In the genomic region with DNA sequence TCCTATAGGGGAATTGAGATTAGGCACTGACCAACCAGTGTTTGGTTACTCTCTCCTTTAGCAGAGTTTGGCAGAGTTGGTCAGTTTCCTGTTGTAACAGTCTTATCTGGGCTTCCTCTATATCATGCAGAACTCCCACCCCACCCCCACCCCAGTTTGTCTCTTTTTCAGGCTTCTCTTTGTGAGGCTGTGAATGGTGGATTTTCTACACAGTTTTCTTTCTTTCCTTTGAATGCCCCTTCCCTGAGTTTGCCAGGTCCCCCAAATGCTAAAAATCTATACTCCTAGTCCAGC, we compare ENCODE assay signal across 14 mouse cellular contexts.
DNase-seq lines count a peak whose midpoint lies in the region; ATAC-seq lines count a peak whose summit lies in the region.
"Had no signal": no experiment of that assay in that cellular context is flagged by ENCODE, and none has a peak within 500 bp of the region (broad histone marks: within the 10 kb centered on the region; RNA-seq: fewer than 3 reads in every experiment).

No protein-coding gene starts in this region.

- H3K27me3 ChIP-seq in heart, embryonic 13.5 days (replicated peaks), result no peaks in the 10 kb centered on the region
- no peaks in the 10 kb centered on the region for H3K27me3 ChIP-seq in lung, embryonic 15.5 days
- H3K27me3 ChIP-seq in embryonic facial prominence, embryonic 14.5 days (replicated peaks; ENCODE audit: control insufficient read depth, insufficient read depth, low read length), result no peaks in the 10 kb centered on the region
- no peaks in the 10 kb centered on the region for H3K27me3 ChIP-seq in stomach, embryonic 15.5 days (replicated peaks)
- H3K27me3 ChIP-seq: CH12.LX had no signal

- no peak overlapping the region for H3K9ac ChIP-seq in heart, embryonic 13.5 days
- no peak overlapping the region for H3K9ac ChIP-seq in lung, embryonic 15.5 days
- H3K9ac ChIP-seq in embryonic facial prominence, embryonic 14.5 days (ENCODE audit: low read depth, low read length), result no peak overlapping the region
- no peak overlapping the region for H3K9ac ChIP-seq in stomach, embryonic 15.5 days

- no peak for ATAC-seq in heart, embryonic 13.5 days (ENCODE audit: extremely low read depth, insufficient number of reproducible peaks, low FRiP score, low TSS enrichment)
- ATAC-seq in lung, embryonic 15.5 days (ENCODE audit: borderline replicate concordance, extremely low read depth, low FRiP score, low TSS enrichment), result peak; percentile 28
- ATAC-seq in embryonic facial prominence, embryonic 14.5 days (ENCODE audit: low read depth), result no peak
- 0 out of 2 replicates have a peak, but pooled peaks have one; percentile 8 for ATAC-seq in stomach, embryonic 15.5 days (ENCODE audit: insufficient read depth, low FRiP score, low read depth)
- ATAC-seq: forebrain, embryonic 16.5 days had no signal

- no peak for DNase-seq in heart, postnatal 4 days
- no peak for DNase-seq in lung, adult 18-20 months
- DNase-seq in embryonic facial prominence, embryonic 14.5 days (ENCODE audit: low spot score), result no peak
- DNase-seq in thymus, postnatal 10 days (ENCODE audit: low spot score in 2 of 2), result no peak
- no peak for DNase-seq in adrenal gland, adult 18-20 months (ENCODE audit: low spot score in 2 of 2)
- DNase-seq: cerebellum, postnatal 36 days; layer of hippocampus, adult 9-11 months; left cerebral cortex, postnatal 4 days; thymus, postnatal 14 days had no signal

- H3K27ac ChIP-seq in heart, embryonic 13.5 days (replicated peaks), result no peak overlapping the region; the same call in 1 of the 2 replicates
- H3K27ac ChIP-seq in lung, embryonic 15.5 days, result peak overlapping the region; percentile 82
- 0 out of 2 replicates have a peak overlapping the region, but pooled peaks have one; percentile 2 for H3K27ac ChIP-seq in embryonic facial prominence, embryonic 14.5 days (replicated peaks; ENCODE audit: low read depth, low read length)
- peak overlapping the region; percentile 75; the same call in 1 of the 2 replicates for H3K27ac ChIP-seq in stomach, embryonic 15.5 days

- peaks cover 58% of the 10 kb centered on the region for H3K4me1 ChIP-seq in heart, embryonic 13.5 days
- peaks cover 65% of the 10 kb centered on the region for H3K4me1 ChIP-seq in lung, embryonic 15.5 days
- peaks cover 27% of the 10 kb centered on the region for H3K4me1 ChIP-seq in embryonic facial prominence, embryonic 14.5 days (ENCODE audit: control insufficient read depth, insufficient read depth, low read length)
- H3K4me1 ChIP-seq in stomach, embryonic 15.5 days, result peaks cover 39% of the 10 kb centered on the region

- H3K36me3 ChIP-seq in heart, embryonic 13.5 days, result no peaks in the 10 kb centered on the region
- no peaks in the 10 kb centered on the region for H3K36me3 ChIP-seq in lung, embryonic 15.5 days
- H3K36me3 ChIP-seq in embryonic facial prominence, embryonic 14.5 days (ENCODE audit: control insufficient read depth, insufficient read depth, low read length), result no peaks in the 10 kb centered on the region
- H3K36me3 ChIP-seq in stomach, embryonic 15.5 days, result no peaks in the 10 kb centered on the region

- no peaks in the 10 kb centered on the region for H3K9me3 ChIP-seq in heart, embryonic 13.5 days
- no peaks in the 10 kb centered on the region for H3K9me3 ChIP-seq in lung, embryonic 15.5 days
- H3K9me3 ChIP-seq in embryonic facial prominence, embryonic 14.5 days (ENCODE audit: control insufficient read depth, low read length), result no peaks in the 10 kb centered on the region
- H3K9me3 ChIP-seq in stomach, embryonic 15.5 days, result no peaks in the 10 kb centered on the region

- peak overlapping the region; percentile 7; the same call in 1 of the 2 replicates for H3K4me2 ChIP-seq in heart, embryonic 13.5 days
- H3K4me2 ChIP-seq in lung, embryonic 15.5 days, result peak overlapping the region; percentile 27; the same call in 1 of the 2 replicates
- no peak overlapping the region for H3K4me2 ChIP-seq in embryonic facial prominence, embryonic 14.5 days (ENCODE audit: low read depth, low read length)
- no peak overlapping the region for H3K4me2 ChIP-seq in stomach, embryonic 15.5 days

- H3K4me3 ChIP-seq in heart, embryonic 13.5 days, result no peak overlapping the region
- H3K4me3 ChIP-seq in lung, embryonic 15.5 days, result no peak overlapping the region
- H3K4me3 ChIP-seq in embryonic facial prominence, embryonic 14.5 days (ENCODE audit: low read depth, low read length), result no peak overlapping the region
- no peak overlapping the region for H3K4me3 ChIP-seq in stomach, embryonic 15.5 days (replicated peaks)

Comparison
In these comparisons a context has a peak if more than half of its experiments do, and no peak if none do; other contexts are left out.
1. ATAC-seq: peak in lung, embryonic 15.5 days (single experiment) and stomach, embryonic 15.5 days (single experiment); none in heart, embryonic 13.5 days (single experiment) and embryonic facial prominence, embryonic 14.5 days (single experiment).
2. H3K4me2 ChIP-seq: peak in heart, embryonic 13.5 days (single experiment) and lung, embryonic 15.5 days (single experiment); none in embryonic facial prominence, embryonic 14.5 days (single experiment) and stomach, embryonic 15.5 days (single experiment).